18 mouse cellular contexts compared by ENCODE assay signal in the genomic region with DNA sequence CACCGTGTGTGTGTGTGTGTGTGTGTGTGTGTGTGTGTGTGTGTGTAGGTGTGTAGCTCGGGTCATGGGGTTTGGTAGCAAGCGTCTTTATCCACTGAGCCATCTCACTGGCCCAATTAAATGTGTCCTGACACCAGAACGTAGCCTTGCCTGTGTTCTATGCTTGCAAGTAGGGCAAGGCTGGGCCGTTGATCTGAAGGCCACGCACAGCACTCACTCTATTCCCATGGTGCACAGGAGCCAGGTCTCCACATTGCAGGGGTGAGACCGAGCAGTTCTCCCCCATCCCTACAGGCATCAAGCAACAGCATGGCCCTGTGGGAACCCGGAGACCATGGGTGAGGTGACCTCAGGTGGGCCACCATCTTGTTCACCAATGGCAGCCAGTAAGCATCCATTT.
DNase-seq lines count a peak whose midpoint lies in the region; ATAC-seq lines count a peak whose summit lies in the region.
"Had no signal": no experiment of that assay in that cellular context is flagged by ENCODE, and none has a peak within 500 bp of the region (broad histone marks: within the 10 kb centered on the region; RNA-seq: fewer than 3 reads in every experiment).

No protein-coding gene starts in this region.

- H3K27ac ChIP-seq in forebrain, embryonic 13.5 days: 0 out of 2 replicates have a peak overlapping the region, but pooled peaks have one; percentile 72
- H3K27ac ChIP-seq in forebrain, embryonic 15.5 days (replicated peaks): no peak overlapping the region
- peak overlapping the region; percentile 87 for H3K27ac ChIP-seq in midbrain, embryonic 10.5 days (replicated peaks)
- no peak overlapping the region for H3K27ac ChIP-seq in midbrain, embryonic 15.5 days
- peak overlapping the region; percentile 97; the same call in 1 of the 2 replicates for H3K27ac ChIP-seq in hindbrain, embryonic 13.5 days
- H3K27ac ChIP-seq: stomach, postnatal 0 days had no signal

- no peak overlapping the region for H3K9ac ChIP-seq in forebrain, embryonic 13.5 days
- H3K9ac ChIP-seq in forebrain, embryonic 15.5 days (replicated peaks): no peak overlapping the region
- H3K9ac ChIP-seq in midbrain, embryonic 15.5 days: no peak overlapping the region
- no peak overlapping the region for H3K9ac ChIP-seq in hindbrain, embryonic 13.5 days

- intact Hi-C loops in left cerebral cortex, postnatal 36 days (cut with DNase I): no loop called here

- no peaks in the 10 kb centered on the region for H3K9me3 ChIP-seq in forebrain, embryonic 13.5 days (replicated peaks)
- H3K9me3 ChIP-seq in forebrain, embryonic 15.5 days: no peaks in the 10 kb centered on the region
- no peaks in the 10 kb centered on the region for H3K9me3 ChIP-seq in midbrain, embryonic 10.5 days (replicated peaks)
- H3K9me3 ChIP-seq in midbrain, embryonic 15.5 days: no peaks in the 10 kb centered on the region
- H3K9me3 ChIP-seq in hindbrain, embryonic 13.5 days: no peaks in the 10 kb centered on the region

- H3K36me3 ChIP-seq in forebrain, embryonic 13.5 days (ENCODE audit: poor library complexity, severe bottlenecking): no peaks in the 10 kb centered on the region
- no peaks in the 10 kb centered on the region for H3K36me3 ChIP-seq in forebrain, embryonic 15.5 days
- no peaks in the 10 kb centered on the region for H3K36me3 ChIP-seq in midbrain, embryonic 10.5 days
- no peaks in the 10 kb centered on the region for H3K36me3 ChIP-seq in midbrain, embryonic 15.5 days (replicated peaks)
- H3K36me3 ChIP-seq in hindbrain, embryonic 13.5 days: no peaks in the 10 kb centered on the region

- H3K4me3 ChIP-seq in forebrain, embryonic 13.5 days: no peak overlapping the region
- no peak overlapping the region for H3K4me3 ChIP-seq in forebrain, embryonic 15.5 days
- H3K4me3 ChIP-seq in midbrain, embryonic 10.5 days: no peak overlapping the region
- no peak overlapping the region for H3K4me3 ChIP-seq in midbrain, embryonic 15.5 days
- no peak overlapping the region for H3K4me3 ChIP-seq in hindbrain, embryonic 13.5 days
- H3K4me3 ChIP-seq: layer of hippocampus, adult 2 months had no signal

- ATAC-seq in forebrain, embryonic 13.5 days: no peak
- ATAC-seq in forebrain, embryonic 15.5 days (replicated peaks): no peak
- ATAC-seq in midbrain, embryonic 15.5 days (replicated peaks): no peak
- no peak for ATAC-seq in hindbrain, embryonic 13.5 days (ENCODE audit: low FRiP score)
- ATAC-seq: forebrain, embryonic 16.5 days had no signal

- H3K4me1 ChIP-seq in forebrain, embryonic 13.5 days: peaks cover 98% of the 10 kb centered on the region
- H3K4me1 ChIP-seq in forebrain, embryonic 15.5 days: peaks cover 78% of the 10 kb centered on the region
- H3K4me1 ChIP-seq in midbrain, embryonic 10.5 days: peaks cover 100% of the 10 kb centered on the region
- peaks cover 80% of the 10 kb centered on the region for H3K4me1 ChIP-seq in midbrain, embryonic 15.5 days
- H3K4me1 ChIP-seq in hindbrain, embryonic 13.5 days (replicated peaks): peaks cover 96% of the 10 kb centered on the region

- DNase-seq in midbrain, embryonic 10.5 days (ENCODE audit: low spot score): no peak
- DNase-seq in adrenal gland, postnatal 14 days: peak; percentile 63
- DNase-seq in left cerebral cortex, postnatal 36 days (ENCODE audit: low spot score in 2 of 2): no peak
- DNase-seq: B cell, adult 2 months; cerebellum, adult 18-20 months; cerebellum, postnatal 25 days; kidney, adult 18-20 months; lung, adult 18-20 months; lung, postnatal 14 days; right cerebral cortex, postnatal 4 days had no signal

- no peak overlapping the region for H3K4me2 ChIP-seq in forebrain, embryonic 13.5 days
- no peak overlapping the region for H3K4me2 ChIP-seq in forebrain, embryonic 15.5 days (replicated peaks)
- no peak overlapping the region for H3K4me2 ChIP-seq in midbrain, embryonic 15.5 days
- H3K4me2 ChIP-seq in hindbrain, embryonic 13.5 days: no peak overlapping the region
- H3K4me2 ChIP-seq: liver, embryonic 11.5 days had no signal

- no peaks in the 10 kb centered on the region for H3K27me3 ChIP-seq in forebrain, embryonic 13.5 days
- H3K27me3 ChIP-seq in forebrain, embryonic 15.5 days: no peaks in the 10 kb centered on the region
- peaks cover 80% of the 10 kb centered on the region for H3K27me3 ChIP-seq in midbrain, embryonic 10.5 days (ENCODE audit: low read depth, poor library complexity, severe bottlenecking)
- H3K27me3 ChIP-seq in midbrain, embryonic 15.5 days (replicated peaks): no peaks in the 10 kb centered on the region
- H3K27me3 ChIP-seq in hindbrain, embryonic 13.5 days: 0 out of 2 replicates have a peak, but pooled peaks cover 2% of the 10 kb centered on the region

- WGBS in forebrain, embryonic 13.5 days: 86% methylated on average over 8 of the region's 8 CpGs
- WGBS in forebrain, embryonic 15.5 days: 86% methylated on average over 8 of the region's 8 CpGs
- WGBS in midbrain, embryonic 10.5 days: 89% methylated on average over 8 of the region's 8 CpGs
- WGBS in midbrain, embryonic 15.5 days: 81% methylated on average over 8 of the region's 8 CpGs
- WGBS in hindbrain, embryonic 13.5 days: 75% methylated on average over 8 of the region's 8 CpGs

Comparison
In these comparisons a context has a peak if more than half of its experiments do, and no peak if none do; other contexts are left out.
1. H3K27ac ChIP-seq: peak in forebrain, embryonic 13.5 days (single experiment), midbrain, embryonic 10.5 days (single experiment) and hindbrain, embryonic 13.5 days (single experiment); none in forebrain, embryonic 15.5 days (single experiment) and midbrain, embryonic 15.5 days (single experiment).